Mouse (Mus musculus) pancreas, adult 10 weeks (tissue): ENCODE data around the gene Il31ra. TPM values are rescaled to one million over a fixed set of nuclear protein-coding genes. Genes with fewer than 3 reads are reported as not detected.

ENCODE experiments used
- polyA plus RNA-seq: library from polyadenylated mRNA; stranded (reverse); fragments of 350-450 nt; fragmentation: Illumina TruSeq; extraction: RNeasy Lipid Tissue Mini Kit (QIAGEN cat#74804); gene quantifications from one replicate; pipeline ENCODE4 v1.2.3, GENCODE M21; 2015; ENCODE audit warnings: low read depth, low replicate concordance; ENCODE audit not compliant: insufficient read depth

Il31ra gene
- 1.5 TPM for polyA plus RNA-seq

GRCm38 (mm10) chr13:112594260-112594659, at the start of gene Il31ra:
Gene Il31ra, minus strand, starts transcription at chr13:112594360.

Other genes starting within 250 kb of the Il31ra start
- gene Il6st, start 130.3 kb downstream of the Il31ra start, polyA plus RNA-seq, result 33.9 TPM
- gene Ddx4, start 58.1 kb upstream of the Il31ra start, polyA plus RNA-seq, result not detected
- gene Slc38a9, start 66.4 kb upstream of the Il31ra start, polyA plus RNA-seq, result 6.6 TPM
- gene Plpp1, start 206.4 kb upstream of the Il31ra start, polyA plus RNA-seq, result 59.3 TPM